Mouse (Mus musculus): Measurements from ENCODE around the gene Ftcd.

The Ftcd gene

DNA sequence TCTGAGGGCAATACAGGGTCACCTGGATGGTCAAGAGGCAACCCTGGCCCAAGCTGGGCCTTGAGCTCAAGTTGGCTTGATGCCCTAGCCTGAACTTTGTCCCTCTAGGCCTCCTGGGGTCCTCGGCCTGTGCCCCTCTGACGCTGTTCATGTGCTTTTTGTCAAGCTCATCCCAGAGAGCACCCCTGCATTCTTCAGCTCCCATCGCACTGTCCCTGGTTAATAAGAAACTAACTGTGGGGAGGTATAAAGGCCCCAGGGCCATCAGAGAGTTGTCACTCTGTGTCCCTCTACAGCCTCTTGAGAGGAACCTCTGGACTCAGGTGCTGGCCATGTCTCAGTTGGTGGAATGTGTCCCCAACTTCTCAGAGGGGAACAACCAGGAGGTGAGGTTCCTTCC, at the start of gene Ftcd:
TSS of gene Ftcd (plus strand) at position 275 of the 400 bp plus-strand sequence.
- no peak for DNase-seq (ENCODE audit: low read depth)

DNA sequence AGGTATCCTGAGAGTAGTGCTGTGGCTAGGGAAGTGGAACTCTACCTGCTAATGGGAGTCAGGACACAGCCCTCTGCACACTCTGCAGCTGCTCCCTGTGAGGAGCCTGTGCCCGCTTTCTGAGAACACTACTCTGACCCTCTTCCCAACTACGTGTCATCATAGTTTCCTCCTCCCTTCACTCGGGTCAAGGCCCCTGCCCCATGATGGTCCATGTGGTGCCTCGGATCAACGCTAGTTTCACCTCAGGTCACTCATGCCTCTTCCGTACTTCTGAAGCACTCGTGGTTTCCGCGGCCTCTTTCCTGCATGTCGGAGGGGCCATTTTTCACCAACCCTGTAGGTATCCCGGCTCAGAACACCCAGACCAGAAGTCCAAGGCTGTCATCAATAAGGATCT, 44.5 kb upstream of the Ftcd start:
- no peak for DNase-seq (ENCODE audit: low read depth)

DNA sequence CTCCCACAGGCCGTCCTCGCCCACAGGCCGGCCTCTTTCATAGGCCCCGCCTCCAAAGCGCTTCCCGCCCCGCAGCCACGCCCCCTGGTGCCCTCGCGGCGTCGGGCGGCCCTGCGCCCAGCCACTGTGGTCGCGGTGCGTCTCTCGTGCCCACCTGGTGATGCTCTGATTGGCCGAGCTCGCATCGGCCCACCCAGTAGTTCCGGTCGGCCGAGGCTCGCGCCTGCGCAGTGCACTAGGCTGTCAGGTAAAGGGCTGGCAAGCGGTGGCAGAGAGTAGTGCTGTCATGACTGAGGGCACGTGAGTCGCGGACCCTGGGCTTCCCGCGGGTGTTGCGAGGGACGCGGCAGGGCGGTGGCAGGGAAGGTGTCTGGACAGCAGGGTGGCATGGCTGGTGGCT, 44.1 kb upstream of the Ftcd start, which contains the start of gene Lss:
TSS of gene Lss (plus strand) at position 214 of the 400 bp plus-strand sequence.
- DNase-seq (ENCODE audit: low read depth) = peak; percentile 98

DNA sequence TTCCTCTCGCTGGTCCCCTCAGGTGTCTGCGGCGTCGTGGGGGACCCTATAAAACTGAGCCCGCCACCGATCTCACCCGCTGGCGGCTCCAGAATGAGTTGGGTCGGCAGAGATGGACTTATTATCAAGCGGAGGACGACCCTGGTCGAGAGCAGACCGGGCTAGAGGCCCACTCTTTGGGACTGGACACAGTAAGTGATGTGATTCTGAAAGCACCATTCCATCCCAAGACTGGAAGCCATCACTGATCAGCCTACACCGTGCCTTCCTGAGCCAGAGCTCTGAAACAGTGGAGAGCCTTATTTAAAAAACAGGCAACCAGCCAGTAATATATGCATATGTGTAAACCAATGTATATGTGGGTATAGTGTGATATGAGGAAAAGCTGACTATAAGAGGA, 43.6 kb upstream of the Ftcd start:
- no peak for DNase-seq (ENCODE audit: low read depth)

DNA sequence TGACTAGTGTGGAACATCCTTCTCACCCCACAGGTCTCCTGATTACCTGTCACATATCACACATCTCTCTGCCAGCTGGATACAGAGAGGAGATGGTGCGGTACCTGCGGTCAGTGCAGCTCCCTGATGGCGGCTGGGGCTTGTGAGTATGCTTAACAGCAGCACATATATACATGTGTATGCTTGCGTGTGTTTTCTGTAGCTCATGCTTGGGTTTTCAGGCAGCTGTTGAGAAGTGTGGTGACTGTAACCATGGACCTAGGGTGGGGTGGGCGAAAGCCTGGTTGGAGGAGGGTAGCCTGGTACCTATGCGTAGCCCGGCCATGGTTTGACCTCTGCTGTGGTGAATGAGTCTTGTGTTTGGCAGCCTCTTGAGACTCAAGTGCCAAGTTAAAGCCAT, 39.9 kb upstream of the Ftcd start:
- no peak for DNase-seq (ENCODE audit: low read depth)

DNA sequence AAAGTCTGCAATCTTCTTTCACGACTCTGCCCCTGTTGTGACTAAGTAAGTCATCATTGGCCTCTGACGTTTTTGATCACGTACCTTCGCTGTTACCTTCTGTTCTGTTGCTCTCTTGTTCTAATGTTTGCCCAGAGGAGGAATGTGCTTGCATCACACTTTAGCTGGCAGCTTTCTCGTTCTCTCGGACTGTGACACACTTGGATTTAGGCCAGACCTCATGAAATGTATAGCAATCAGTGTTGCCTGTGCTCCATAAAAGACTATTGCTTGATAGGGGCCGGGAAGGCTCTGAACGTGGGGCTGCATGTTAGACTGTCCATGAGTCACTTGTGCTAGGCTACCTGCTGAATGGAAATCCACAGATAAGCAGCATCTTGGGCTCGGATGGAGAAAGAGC, 37.8 kb upstream of the Ftcd start:
- DNase-seq (ENCODE audit: low read depth) = no peak

DNA sequence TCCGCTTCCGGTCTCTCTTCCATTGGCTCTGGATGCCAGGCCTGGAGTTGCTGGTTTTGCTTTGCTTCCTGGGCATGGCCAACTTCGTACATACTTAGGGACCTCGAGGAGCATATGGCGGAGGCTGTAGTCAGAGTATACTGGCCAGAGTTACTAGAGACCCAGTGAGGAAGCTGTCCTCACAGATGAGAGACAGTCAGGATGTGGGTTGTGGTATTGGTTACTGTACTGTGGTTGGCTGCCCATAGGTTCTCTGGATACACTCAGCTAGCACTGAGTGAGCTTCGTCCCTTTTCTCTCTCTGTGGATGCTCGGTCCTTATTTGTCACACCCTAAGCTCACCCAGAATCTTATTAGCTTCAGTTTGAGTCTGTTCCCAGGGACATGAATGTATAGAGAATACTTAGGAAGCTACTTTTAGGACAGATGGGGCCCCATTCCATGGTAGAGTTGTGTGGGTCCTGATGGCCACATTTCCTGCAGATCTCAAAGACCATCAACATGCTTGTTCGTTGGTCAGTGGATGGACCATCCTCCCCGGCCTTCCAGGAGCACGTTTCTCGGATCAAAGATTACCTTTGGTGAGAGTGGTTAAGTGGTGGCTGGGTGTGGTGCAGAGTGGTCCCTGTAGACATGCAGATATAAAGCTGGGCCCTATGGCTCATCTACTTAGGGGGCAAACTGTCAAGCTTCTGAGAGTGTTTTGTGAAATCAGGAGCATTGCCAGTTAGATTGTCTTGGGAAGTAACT, 33.9 kb upstream of the Ftcd start:
- peak; percentile 90 for DNase-seq (ENCODE audit: low read depth)

DNA sequence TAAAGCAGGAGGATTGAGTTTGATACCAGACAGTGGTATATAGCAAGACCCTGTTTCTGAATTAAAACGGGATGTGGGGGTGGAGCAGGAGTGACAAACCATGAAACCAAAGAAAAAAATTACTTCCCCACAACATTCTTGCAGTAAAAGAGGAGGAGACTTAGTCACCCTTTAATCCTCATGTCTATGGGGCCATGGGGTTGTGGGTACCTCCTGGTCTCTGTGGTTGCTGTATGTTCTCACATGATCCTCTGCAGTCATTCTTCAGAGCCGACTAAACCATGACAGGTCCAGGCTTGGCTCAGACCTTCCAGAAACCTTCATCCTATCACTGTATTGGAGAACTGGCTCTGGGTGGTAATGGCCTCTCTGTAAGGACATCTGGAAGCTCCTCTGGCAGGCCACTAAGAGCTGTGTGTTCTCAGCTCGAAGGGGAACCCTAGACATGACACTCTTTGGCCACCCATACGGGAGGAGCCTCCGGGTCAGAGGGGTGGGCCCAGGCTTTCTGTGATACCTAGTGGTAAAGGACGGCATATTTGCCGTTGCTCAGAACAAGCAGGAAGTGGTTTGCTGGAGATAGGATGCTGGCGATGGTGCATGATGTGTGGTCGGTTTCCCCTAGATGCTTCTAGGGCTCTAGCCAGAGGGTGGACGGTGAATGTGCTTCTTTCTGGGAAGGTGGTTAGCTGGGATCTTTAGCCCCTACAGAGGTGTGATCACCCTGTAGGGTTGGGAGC, 32.6 kb upstream of the Ftcd start:
- DNase-seq (ENCODE audit: low read depth) = peak; percentile 68

DNA sequence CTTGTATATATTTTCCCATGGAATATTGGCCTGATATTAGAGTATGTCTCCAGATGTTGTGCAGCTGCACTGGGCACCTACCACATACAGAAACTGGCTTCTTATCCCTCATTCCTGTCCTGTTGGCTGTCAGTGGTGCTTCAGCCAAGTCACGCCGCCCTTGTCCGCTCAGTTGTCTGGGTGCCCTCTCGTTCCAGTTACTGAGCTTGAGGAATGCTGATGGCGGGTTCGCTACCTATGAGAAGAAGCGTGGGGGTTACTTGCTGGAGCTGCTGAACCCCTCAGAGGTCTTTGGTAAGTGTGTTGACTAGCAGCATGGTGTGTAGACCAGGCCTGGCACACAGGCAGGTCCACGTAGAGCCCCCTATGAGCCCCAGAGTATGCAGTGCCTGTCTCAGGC, 28.9 kb upstream of the Ftcd start:
- no peak for DNase-seq (ENCODE audit: low read depth)

DNA sequence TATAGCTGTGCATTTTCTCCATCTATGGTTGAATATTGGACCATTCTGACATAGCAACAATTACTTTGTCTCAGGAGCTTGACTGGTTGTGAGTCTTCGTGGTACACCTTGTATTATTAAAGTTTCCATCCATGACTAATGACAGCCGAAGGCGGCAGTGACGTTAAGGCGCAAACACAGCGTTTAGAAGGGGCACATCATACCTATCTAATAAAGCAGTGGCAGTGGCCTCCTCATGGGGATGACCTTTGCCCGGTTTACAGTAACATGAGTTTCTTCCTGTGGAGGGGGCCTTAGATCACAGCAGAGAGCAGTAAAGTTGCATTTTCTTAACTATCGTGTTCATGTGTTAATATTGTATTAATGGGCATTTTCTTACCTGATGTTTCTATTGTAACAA, 27.2 kb upstream of the Ftcd start:
- DNase-seq (ENCODE audit: low read depth) = no peak

DNA sequence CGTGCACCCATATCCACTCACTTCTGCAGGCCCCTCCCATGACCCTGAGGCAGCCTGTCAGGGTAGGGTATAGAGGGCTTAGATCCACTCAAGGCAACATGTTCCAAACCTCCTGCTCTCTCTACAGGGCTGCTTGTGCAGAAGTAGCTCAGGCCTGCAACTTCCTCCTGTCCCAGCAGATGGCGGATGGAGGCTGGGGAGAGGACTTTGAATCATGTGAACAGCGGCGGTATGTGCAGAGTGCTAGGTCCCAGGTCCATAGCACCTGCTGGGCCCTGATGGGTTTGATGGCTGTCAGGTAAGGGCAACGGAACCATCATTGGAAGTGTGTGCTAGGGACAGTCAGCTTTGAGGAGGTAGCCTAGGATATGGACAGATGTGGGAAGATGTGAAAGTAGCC, 25.0 kb upstream of the Ftcd start:
- DNase-seq (ENCODE audit: low read depth) = peak; percentile 21

DNA sequence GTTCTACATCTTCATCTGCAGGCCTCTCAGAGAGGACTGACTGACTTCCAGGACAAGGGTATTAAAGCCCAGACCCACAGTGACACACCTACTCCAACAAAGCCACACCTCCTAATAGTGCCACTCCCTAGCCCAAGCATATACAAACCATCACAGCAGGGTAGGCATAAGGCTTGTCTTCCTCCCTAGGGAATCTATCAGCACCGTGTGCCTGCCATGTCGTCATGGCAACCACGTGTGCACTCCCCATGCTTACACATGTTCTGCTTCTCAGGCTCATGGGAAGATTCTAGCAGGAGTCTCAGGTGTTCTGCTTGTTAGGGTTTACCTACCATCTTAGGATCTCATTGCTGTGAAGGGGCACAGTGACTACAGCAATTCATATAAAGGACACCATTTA, 23.9 kb upstream of the Ftcd start:
- DNase-seq (ENCODE audit: low read depth) = no peak

DNA sequence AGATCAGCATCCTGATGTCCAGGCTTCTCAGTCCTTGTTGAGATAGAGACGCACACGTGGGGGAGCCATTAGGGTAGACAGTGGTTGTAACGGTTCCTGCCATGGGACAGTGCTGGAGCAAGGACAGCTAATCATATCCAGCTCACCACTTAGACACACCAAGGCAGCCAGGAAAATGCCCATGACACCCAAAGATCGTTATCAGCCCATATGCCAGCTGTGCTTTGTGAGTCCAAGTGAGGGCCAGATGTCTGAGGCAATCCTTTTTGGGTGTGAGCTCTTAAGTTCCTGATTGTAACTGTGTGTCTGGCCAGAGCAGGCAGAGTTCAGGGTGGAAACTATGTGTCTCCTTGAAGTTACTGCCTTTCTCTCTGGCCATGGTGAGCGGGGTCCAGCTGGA, 21.4 kb upstream of the Ftcd start:
- DNase-seq (ENCODE audit: low read depth) = peak; percentile 48

DNA sequence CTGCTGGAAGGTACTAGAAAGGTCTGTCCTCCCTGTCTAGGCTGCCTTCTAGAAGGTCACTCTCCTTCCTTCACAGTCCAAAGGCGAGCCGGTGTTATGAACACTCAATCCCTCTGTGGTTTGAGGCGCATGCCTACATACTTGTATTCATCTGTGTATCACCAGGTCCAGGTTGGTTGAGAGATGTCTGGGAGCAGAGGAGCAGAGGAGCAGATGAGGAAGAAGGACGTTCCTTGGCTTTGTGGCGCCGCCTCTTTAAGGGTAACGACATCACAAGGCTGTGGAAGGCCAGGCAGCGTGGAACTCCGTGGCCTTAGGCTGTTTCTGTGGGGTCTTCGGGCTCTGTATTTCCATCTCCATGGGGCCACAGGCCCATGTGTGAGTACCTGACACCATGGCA, 13.5 kb upstream of the Ftcd start, which contains the start of gene Spatc1l:
TSS of gene Spatc1l (plus strand) at position 301 of the 400 bp plus-strand sequence.
- no peak for DNase-seq (ENCODE audit: low read depth)

DNA sequence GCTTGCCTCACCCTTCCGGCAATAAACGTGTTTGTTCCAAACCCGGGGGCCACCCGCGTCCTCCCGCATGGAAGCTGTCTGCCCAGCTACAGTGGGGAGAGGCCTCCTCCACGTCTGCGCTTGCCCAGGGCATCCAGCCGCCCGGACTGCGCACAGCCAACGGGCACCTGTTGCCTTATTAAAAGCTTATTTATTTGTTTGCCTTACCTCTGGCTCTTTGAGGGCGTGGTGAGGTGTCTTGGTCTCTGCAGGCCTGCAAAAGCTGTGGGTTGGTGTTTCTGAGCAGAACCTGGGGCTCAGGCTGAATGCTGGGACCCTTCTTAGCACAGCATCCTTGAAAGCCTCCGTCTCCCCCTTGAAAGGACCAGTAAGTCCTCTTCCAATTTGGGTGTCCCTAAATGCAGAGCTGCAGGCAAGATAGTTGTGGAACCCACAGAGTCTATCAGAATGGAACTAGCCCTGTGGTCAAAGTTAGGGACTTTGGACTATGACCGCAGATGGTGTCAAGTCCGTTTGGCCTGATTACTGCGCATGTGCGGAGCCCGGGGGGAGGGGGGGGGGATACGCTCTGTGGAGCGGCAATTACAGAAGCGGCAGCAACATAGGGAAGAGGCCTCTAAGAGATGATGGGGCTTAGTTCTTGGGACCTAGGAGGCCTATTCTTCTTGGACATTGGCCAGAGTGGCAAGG, 5.3 kb upstream of the Ftcd start:
- DNase-seq (ENCODE audit: low read depth) = no peak

DNA sequence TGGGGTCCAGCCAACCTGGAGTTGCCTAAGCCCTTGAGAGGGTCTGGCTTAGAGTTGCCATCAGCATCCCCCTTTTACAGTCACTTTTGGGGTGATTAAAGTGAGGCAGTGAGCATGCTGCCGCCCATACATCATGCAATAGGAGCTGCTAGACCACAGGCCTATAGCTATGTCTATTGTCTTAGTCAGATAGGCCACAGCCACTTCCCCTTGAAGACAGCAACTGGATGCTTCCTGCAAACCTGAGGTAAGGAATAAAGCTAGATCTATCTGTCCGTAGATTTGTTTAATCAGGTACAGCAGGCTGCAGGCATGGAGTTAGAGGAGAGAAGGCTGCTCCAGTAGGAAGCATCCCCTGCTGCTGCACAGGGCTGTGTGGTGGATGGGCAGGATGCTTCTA, 4.4 kb upstream of the Ftcd start:
- peak; percentile 57 for DNase-seq (ENCODE audit: low read depth)

DNA sequence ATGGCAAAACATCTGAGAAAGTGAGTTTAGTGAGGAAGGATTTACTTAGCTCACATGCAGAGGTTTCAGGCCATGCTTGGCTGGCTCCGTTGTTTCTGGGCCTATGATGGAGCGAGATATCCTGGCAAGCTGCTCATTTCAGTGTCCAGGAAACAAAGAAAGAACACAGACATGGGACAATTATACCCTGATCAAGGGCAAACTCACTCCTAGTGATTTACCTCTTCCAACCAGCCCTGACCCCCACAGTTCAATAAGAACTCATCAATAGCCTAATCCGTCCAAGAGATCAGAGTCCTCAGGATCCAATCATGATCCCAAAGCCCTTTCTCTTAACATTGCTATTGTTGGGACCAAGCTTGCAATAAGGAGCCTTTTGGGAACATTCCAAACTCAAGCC, 3.3 kb upstream of the Ftcd start:
- DNase-seq (ENCODE audit: low read depth) = no peak

DNA sequence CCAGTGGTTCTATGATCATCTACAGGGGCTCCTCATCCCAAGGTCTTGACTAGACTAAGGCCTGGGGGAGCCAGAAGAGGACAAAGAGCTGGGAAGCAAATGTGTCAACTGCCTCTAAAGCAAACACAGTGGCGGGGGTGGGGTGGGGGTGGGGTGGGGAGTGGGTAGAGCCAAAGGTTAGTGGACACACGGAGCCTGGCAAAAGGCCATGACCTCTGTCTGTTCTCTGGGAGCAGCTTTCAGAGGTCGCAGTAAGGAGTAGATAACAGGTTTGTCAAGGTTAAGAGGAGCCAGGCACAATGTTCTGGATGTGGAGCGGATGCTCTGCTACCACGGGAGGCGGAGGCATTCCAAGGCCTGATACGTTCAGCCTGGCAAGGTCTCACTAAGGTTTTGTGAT, 1.5 kb downstream of the Ftcd start:
- no peak for DNase-seq (ENCODE audit: low read depth)

DNA sequence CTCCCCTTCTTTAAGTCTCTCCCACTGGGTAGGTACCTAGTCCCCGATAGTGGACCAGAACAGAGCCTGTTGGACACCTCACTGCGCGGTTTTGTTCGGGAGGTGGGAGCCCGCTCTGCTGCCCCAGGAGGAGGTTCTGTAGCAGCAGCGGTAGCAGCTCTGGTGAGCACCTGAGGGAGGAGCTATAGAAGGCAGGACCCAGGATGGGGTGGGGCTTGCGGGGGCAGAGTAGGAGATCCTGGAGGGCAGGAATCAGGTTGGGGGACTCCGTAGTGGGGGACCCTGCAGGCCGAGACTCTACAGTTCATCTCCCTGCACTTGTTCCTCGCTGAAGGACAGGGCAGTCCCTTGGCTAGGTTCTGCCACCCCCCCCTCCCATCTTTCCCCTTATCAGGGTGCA, 8.7 kb downstream of the Ftcd start:
- no peak for DNase-seq (ENCODE audit: low read depth)

DNA sequence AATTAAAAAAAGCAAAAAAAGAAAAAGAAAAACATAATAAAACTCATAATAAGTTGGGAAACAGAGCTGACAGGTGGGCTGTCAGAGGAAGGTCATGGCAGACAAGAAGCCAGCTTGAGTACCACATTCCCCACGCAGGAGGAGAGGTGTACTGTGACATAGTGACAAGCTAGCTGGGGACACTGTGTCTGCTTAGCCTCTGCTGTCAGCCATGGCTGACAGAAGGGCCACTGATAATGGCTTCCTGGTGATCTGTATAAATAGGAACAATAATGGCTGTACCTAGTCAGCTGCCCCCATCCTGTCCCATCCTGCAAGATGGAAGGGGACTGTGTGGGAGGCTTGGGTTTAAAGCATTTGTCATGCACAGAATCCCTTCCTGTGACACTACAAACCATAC, 10.7 kb downstream of the Ftcd start:
- no peak for DNase-seq (ENCODE audit: low read depth)

DNA sequence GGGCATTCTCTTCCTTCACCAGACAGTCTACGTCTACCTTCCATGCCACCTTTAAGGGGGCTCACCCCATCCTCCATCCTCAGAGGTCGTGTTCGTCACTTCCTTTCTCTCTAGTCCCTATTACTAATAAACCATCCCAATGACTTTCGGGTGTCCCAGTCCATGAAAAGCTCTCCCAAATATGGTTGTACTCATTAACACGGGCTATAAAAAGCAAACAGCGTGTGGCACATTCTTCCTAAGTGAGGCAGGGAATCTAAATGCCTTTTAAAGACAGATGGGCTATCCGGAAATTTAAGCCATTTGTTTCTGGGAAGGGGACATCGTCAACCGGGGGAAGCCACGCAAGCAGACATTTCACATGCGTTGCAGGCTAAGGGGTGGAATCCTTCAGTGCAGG, 14.7 kb downstream of the Ftcd start:
- DNase-seq (ENCODE audit: low read depth) = no peak

DNA sequence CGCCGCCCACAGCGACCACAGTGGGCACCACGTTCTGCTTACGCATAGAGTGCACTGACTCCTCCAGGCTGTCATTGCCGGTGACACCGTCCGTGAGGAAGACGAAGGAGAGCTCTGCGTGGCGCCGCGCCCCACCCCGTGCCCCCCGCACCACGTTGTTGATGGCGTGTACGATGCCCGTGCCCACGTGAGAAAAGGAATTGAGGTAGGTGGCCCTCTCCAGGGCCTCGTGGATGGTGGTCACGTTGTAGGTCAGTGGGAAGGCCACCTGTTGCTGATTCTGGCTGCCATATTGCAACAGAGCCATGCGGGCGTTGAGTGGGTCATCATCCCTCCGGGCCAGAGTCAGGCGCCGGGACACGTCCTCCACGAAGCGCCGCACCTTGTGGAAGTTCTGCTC, 20.9 kb downstream of the Ftcd start:
- no peak for DNase-seq (ENCODE audit: low read depth)

DNA sequence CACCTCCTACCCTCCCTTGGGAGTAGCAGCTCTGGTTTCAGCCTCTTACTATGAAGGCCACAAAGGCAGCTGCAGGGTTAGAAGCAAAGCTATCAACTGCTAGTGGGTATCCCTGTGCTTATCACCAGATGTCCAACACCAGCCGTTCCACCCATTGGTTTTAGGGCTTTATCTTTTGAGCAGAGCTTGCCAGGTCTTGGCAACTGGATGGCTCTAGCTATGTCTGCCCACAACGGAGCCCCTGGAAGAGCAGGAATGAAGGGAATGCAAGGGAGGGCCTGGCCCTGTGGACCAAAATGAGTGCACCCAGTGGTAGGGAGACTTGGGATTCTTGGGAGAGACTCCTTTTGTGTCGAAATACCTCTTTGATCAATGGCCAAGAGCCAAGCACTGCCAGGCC, 27.2 kb downstream of the Ftcd start:
- no peak for DNase-seq (ENCODE audit: low read depth)
